In genomic region chrX:52109663-52110062, GRCm38 (mm10) we compare ENCODE assay signal across 25 mouse cellular contexts. TPM values are rescaled to one million over a fixed set of nuclear protein-coding genes. Genes with fewer than 3 reads are reported as not detected.
DNase-seq lines count a peak whose midpoint lies in the region; ATAC-seq lines count a peak whose summit lies in the region.
"Had no signal": no experiment of that assay in that cellular context is flagged by ENCODE, and none has a peak within 500 bp of the region (broad histone marks: within the 10 kb centered on the region; RNA-seq: fewer than 3 reads in every experiment).

No protein-coding gene starts in this region.

- no peak for ATAC-seq in hindbrain, embryonic 12.5 days (ENCODE audit: low FRiP score)
- no peak for ATAC-seq in kidney, embryonic 15.5 days (replicated peaks; ENCODE audit: low FRiP score)
- ATAC-seq in kidney, embryonic 14.5 days (ENCODE audit: low FRiP score, low TSS enrichment), result no peak
- ATAC-seq in neural tube, embryonic 15.5 days (ENCODE audit: low FRiP score), result no peak
- no peak for ATAC-seq in heart, embryonic 11.5 days (replicated peaks; ENCODE audit: insufficient number of reproducible peaks, low FRiP score, low TSS enrichment)
- ATAC-seq: activated CD4-positive, CD25-positive, alpha-beta regulatory T cell, adult 4 months; forebrain, postnatal 0 days; liver, embryonic 12.5 days had no signal

- no peaks in the 10 kb centered on the region for H3K36me3 ChIP-seq in hindbrain, embryonic 10.5 days
- H3K36me3 ChIP-seq in hindbrain, embryonic 12.5 days, result no peaks in the 10 kb centered on the region
- no peaks in the 10 kb centered on the region for H3K36me3 ChIP-seq in kidney, embryonic 15.5 days
- H3K36me3 ChIP-seq in kidney, embryonic 14.5 days (ENCODE audit: control insufficient read depth, insufficient read depth, low read length), result no peaks in the 10 kb centered on the region
- H3K36me3 ChIP-seq in neural tube, embryonic 15.5 days, result no peaks in the 10 kb centered on the region
- no peaks in the 10 kb centered on the region for H3K36me3 ChIP-seq in heart, embryonic 11.5 days (ENCODE audit: control insufficient read depth, insufficient read depth, low read length)
- H3K36me3 ChIP-seq: heart, embryonic 13.5 days; limb, embryonic 13.5 days; liver, embryonic 12.5 days; midbrain, embryonic 12.5 days had no signal

- H3K27me3 ChIP-seq in hindbrain, embryonic 10.5 days (ENCODE audit: insufficient read depth, poor library complexity, severe bottlenecking), result no peaks in the 10 kb centered on the region
- no peaks in the 10 kb centered on the region for H3K27me3 ChIP-seq in hindbrain, embryonic 12.5 days
- peaks cover 10% of the 10 kb centered on the region; the same call in 1 of the 2 replicates for H3K27me3 ChIP-seq in kidney, embryonic 15.5 days
- no peaks in the 10 kb centered on the region for H3K27me3 ChIP-seq in kidney, embryonic 14.5 days (ENCODE audit: control insufficient read depth, insufficient read depth, low read length)
- no peaks in the 10 kb centered on the region; the same call in 1 of the 2 replicates for H3K27me3 ChIP-seq in neural tube, embryonic 15.5 days (replicated peaks)
- H3K27me3 ChIP-seq in heart, embryonic 11.5 days (ENCODE audit: control insufficient read depth, insufficient read depth, low read length), result no peaks in the 10 kb centered on the region
- H3K27me3 ChIP-seq: liver, embryonic 12.5 days; midbrain, embryonic 12.5 days had no signal

- H3K9ac ChIP-seq in hindbrain, embryonic 12.5 days, result no peak overlapping the region
- no peak overlapping the region for H3K9ac ChIP-seq in kidney, embryonic 15.5 days
- H3K9ac ChIP-seq in kidney, embryonic 14.5 days (ENCODE audit: low read depth, low read length), result no peak overlapping the region
- H3K9ac ChIP-seq in neural tube, embryonic 15.5 days (replicated peaks), result no peak overlapping the region
- H3K9ac ChIP-seq in heart, embryonic 11.5 days (ENCODE audit: low read depth, low read length), result no peak overlapping the region
- H3K9ac ChIP-seq: forebrain, postnatal 0 days; heart, embryonic 13.5 days; limb, embryonic 13.5 days; liver, embryonic 12.5 days; midbrain, embryonic 12.5 days had no signal

- H3K4me2 ChIP-seq in hindbrain, embryonic 12.5 days (replicated peaks), result no peak overlapping the region
- no peak overlapping the region for H3K4me2 ChIP-seq in kidney, embryonic 15.5 days
- H3K4me2 ChIP-seq in kidney, embryonic 14.5 days (replicated peaks; ENCODE audit: low read depth, low read length), result no peak overlapping the region
- no peak overlapping the region for H3K4me2 ChIP-seq in neural tube, embryonic 15.5 days
- no peak overlapping the region for H3K4me2 ChIP-seq in heart, embryonic 11.5 days
- H3K4me2 ChIP-seq: heart, embryonic 13.5 days; limb, embryonic 13.5 days; liver, embryonic 12.5 days; midbrain, embryonic 12.5 days had no signal

- DNase-seq in hindbrain, embryonic 10.5 days (ENCODE audit: low spot score), result peak; percentile 3
- DNase-seq in neural tube, embryonic 10.5 days (ENCODE audit: extremely low spot score, low spot score), result peak; percentile 13
- peak; percentile 21 for DNase-seq in mesoderm, embryonic 11.5 days (ENCODE audit: low read depth, low spot score)
- DNase-seq: adrenal gland, adult 8-10 months; forebrain, postnatal 0 days; gastrocnemius, postnatal 25 days; heart, adult 18-20 months; kidney, postnatal 10 days; layer of hippocampus, postnatal 36 days; lung, adult 18-20 months; lung, postnatal 10 days; thymus, adult 2 months had no signal

- peak overlapping the region; percentile 50; the same call in 1 of the 2 replicates for H3K27ac ChIP-seq in hindbrain, embryonic 10.5 days
- no peak overlapping the region for H3K27ac ChIP-seq in hindbrain, embryonic 12.5 days
- H3K27ac ChIP-seq in kidney, embryonic 15.5 days, result peak overlapping the region; percentile 22; the same call in 1 of the 2 replicates
- no peak overlapping the region for H3K27ac ChIP-seq in kidney, embryonic 14.5 days (ENCODE audit: low read depth, low read length)
- no peak overlapping the region for H3K27ac ChIP-seq in neural tube, embryonic 15.5 days (replicated peaks)
- H3K27ac ChIP-seq in heart, embryonic 11.5 days (ENCODE audit: low read depth, low read length), result no peak overlapping the region
- H3K27ac ChIP-seq: forebrain, embryonic 10.5 days; heart, embryonic 13.5 days; limb, embryonic 13.5 days; liver, embryonic 12.5 days; midbrain, embryonic 12.5 days; stomach, postnatal 0 days had no signal

- WGBS in hindbrain, embryonic 10.5 days, result 60% methylated on average over 2 of the region's 2 CpGs
- WGBS in hindbrain, embryonic 12.5 days, result 34% methylated on average over 2 of the region's 2 CpGs
- 23% methylated on average over 2 of the region's 2 CpGs for WGBS in kidney, embryonic 15.5 days
- 37% methylated on average over 2 of the region's 2 CpGs for WGBS in kidney, embryonic 14.5 days
- 29% methylated on average over 2 of the region's 2 CpGs for WGBS in neural tube, embryonic 15.5 days
- WGBS in heart, embryonic 11.5 days (ENCODE audit: insufficient replicate concordance), result 32% methylated on average over 2 of the region's 2 CpGs

- H3K4me3 ChIP-seq in hindbrain, embryonic 10.5 days, result no peak overlapping the region
- no peak overlapping the region for H3K4me3 ChIP-seq in hindbrain, embryonic 12.5 days
- no peak overlapping the region for H3K4me3 ChIP-seq in kidney, embryonic 15.5 days (replicated peaks)
- H3K4me3 ChIP-seq in kidney, embryonic 14.5 days (ENCODE audit: low read length), result no peak overlapping the region
- no peak overlapping the region for H3K4me3 ChIP-seq in neural tube, embryonic 15.5 days (replicated peaks)
- no peak overlapping the region for H3K4me3 ChIP-seq in heart, embryonic 11.5 days (ENCODE audit: low read depth, low read length)
- H3K4me3 ChIP-seq: forebrain, embryonic 10.5 days; heart, embryonic 13.5 days; limb, embryonic 13.5 days; liver, embryonic 12.5 days; midbrain, embryonic 12.5 days had no signal

- H3K9me3 ChIP-seq in hindbrain, embryonic 10.5 days, result no peaks in the 10 kb centered on the region
- H3K9me3 ChIP-seq in hindbrain, embryonic 12.5 days (replicated peaks), result no peaks in the 10 kb centered on the region
- H3K9me3 ChIP-seq in kidney, embryonic 15.5 days (replicated peaks), result no peaks in the 10 kb centered on the region
- no peaks in the 10 kb centered on the region for H3K9me3 ChIP-seq in kidney, embryonic 14.5 days (ENCODE audit: control insufficient read depth, low read length)
- H3K9me3 ChIP-seq in neural tube, embryonic 15.5 days (replicated peaks), result no peaks in the 10 kb centered on the region
- no peaks in the 10 kb centered on the region for H3K9me3 ChIP-seq in heart, embryonic 11.5 days (replicated peaks; ENCODE audit: control insufficient read depth, low read length)
- H3K9me3 ChIP-seq: forebrain, embryonic 10.5 days; G1E; limb, embryonic 13.5 days; liver, embryonic 12.5 days; midbrain, embryonic 12.5 days had no signal

- H3K4me1 ChIP-seq in hindbrain, embryonic 10.5 days (replicated peaks), result peaks cover 19% of the 10 kb centered on the region
- H3K4me1 ChIP-seq in hindbrain, embryonic 12.5 days, result 0 out of 2 replicates have a peak, but pooled peaks cover 3% of the 10 kb centered on the region
- H3K4me1 ChIP-seq in kidney, embryonic 15.5 days, result no peaks in the 10 kb centered on the region
- no peaks in the 10 kb centered on the region for H3K4me1 ChIP-seq in kidney, embryonic 14.5 days (ENCODE audit: control insufficient read depth, insufficient read depth, low read length)
- no peaks in the 10 kb centered on the region for H3K4me1 ChIP-seq in neural tube, embryonic 15.5 days
- H3K4me1 ChIP-seq in heart, embryonic 11.5 days (ENCODE audit: control insufficient read depth, insufficient read depth, low read length), result no peaks in the 10 kb centered on the region

RNA-seq across cellular contexts. Expression of gene Gpc4, which starts 55.4 kb away (rescaled TPM):
- polyA plus RNA-seq in hindbrain, embryonic 10.5 days (2016; fragmentation: Nextera tagmentation; extraction: Ambion mirVana), result 28.4 and 29.2 TPM in 2 replicates
- polyA plus RNA-seq in hindbrain, embryonic 12.5 days (2016; fragmentation: Nextera tagmentation; extraction: Ambion mirVana), result 23.1 and 23.8 TPM in 2 replicates
- polyA plus RNA-seq in kidney, embryonic 15.5 days (2015; fragmentation: Nextera tagmentation; extraction: Ambion mirVana), result 71.2 and 77.5 TPM in 2 replicates
- polyA plus RNA-seq in kidney, embryonic 14.5 days (2014; fragmentation: Nextera tagmentation; extraction: Ambion mirVana), result 16.9 and 38.0 TPM in 2 replicates
- 12.7 and 15.3 TPM in 2 replicates for polyA plus RNA-seq in neural tube, embryonic 15.5 days (2015; fragmentation: Nextera tagmentation; extraction: Ambion mirVana)
- 37.2 and 51.9 TPM in 2 replicates for polyA plus RNA-seq in heart, embryonic 11.5 days (2014; fragmentation: Nextera tagmentation; extraction: Ambion mirVana)

Comparison
In these comparisons a context has a peak if more than half of its experiments do, and no peak if none do; other contexts are left out.
1. H3K27ac ChIP-seq: peak in hindbrain, embryonic 10.5 days (single experiment) and kidney, embryonic 15.5 days (single experiment); none in hindbrain, embryonic 12.5 days (single experiment), kidney, embryonic 14.5 days (single experiment), neural tube, embryonic 15.5 days (single experiment) and heart, embryonic 11.5 days (single experiment).
2. Peak in every context shown above with its lines, with median percentiles within 50 percentile points of each other: DNase-seq.